Mouse (Mus musculus) E14TG2a.4 (cell line): ENCODE measurements around the gene Mrpl37.

Experiments used
- CTCF ChIP-seq: conservative IDR thresholded peaks from 2 replicates; pipeline ENCODE4 v1.5.1; 2014; ENCODE audit warnings: low read length
- NANOG ChIP-seq: IDR thresholded peaks from 2 replicates; pipeline ENCODE4 v1.6.1; 2014; ENCODE audit warnings: borderline replicate concordance, low read length, mixed read lengths
- POU5F1 ChIP-seq: IDR thresholded peaks from 2 replicates; pipeline ENCODE4 v1.6.1; 2014; ENCODE audit warnings: low read length, borderline replicate concordance

DNA sequence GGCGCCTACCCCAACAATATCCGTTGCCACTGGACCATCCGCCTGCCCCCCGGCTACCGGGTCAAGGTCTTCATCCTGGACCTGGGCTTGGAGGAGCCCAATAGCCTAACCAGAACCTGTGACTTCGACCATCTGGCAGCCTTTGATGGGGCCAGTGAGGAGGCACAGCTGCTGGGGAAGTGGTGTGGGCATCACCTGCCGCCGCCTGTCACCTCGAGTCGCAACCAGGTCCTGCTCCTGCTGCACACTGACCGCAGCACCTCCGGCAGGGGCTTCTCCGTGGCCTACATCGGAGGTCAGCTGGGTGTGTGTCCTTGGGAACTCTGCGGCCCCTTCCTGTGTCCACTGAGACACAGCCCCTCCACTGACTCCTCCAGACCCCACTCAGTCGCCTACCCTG, 40.1 kb upstream of the Mrpl37 start:
- TF ChIP-seq CTCF (no peak), NANOG (no peak), POU5F1 (no peak)
